Mouse (Mus musculus): ENCODE results near the gene Bcar3.

The Bcar3 gene

DNA sequence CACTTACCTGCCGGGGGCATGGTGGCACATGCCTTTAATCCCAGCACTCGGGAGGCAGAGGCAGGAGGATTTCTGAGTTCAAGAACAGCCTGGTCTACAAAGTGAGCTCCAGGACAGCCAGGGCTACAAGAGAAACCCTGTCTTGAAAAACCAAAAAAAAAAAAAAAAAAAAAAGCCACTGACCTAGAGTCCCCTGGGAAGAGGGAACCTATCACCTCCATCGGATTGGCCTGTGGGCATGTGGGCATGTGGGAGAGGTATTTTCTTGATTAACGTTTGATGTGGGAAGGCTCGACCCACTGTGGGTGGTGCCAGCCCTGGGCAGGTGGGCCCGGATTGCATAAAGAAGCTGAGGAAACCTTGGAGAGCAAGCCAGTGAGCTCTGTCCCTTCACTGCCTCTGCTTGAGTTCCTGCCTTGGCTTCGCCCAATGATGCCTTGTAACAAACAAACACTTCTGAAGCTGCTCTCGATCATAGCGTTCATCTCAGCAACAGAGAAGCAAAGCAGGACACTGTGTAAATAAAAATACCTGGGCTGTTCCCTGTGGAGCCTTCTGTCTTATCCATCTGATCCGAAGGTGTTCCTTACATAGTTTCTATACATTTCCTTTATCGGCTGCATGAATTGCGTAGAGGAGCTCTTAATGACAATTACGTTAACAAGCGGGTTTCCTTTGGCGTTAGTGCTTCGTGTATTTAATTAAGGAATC is 124.8 kb downstream of the Bcar3 start:
- peak; percentile 70 for DNase-seq (ENCODE audit: low read depth, low spot score)

DNA sequence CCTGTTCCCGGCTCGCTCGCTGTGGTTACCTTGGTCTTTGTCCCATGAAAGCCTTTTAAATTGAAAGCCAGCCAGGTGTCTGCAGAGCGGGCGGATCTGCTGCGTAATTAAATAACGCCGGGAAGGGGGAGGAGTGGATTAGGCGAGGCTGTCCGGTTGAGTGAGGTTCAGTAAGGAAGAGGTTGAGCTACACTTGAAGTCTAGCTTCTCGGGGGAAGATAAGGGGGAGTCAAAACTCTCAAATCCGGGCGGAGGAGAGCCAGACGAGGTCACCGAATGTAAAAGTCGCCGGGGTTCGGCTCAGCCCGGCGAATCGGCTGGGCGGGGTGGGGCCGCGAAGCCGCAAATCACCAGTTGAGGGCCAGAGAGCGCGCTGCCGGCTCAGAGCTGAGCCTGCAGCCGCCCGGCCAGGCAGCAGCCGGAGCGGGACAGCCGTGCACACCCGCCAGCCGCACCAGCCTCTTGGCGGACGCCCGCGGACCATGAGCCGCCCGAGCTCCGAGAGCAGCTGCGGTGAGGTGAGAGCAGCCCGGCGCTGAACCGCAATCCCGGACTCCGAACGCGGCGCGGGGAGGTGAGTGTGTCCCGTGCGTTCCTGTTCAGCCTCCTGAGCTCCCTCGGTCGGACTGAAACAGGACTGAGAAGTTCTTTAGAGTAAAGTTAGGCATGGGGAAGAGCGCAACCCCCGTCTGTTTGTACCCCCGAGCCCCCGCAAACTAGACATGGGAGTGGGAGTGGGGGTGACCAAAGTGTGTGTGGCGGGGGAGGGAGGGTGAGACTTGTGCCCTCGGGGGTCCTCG is 125.9 kb downstream of the Bcar3 start:
- DNase-seq (ENCODE audit: low read depth, low spot score) = peak; percentile 93

DNA sequence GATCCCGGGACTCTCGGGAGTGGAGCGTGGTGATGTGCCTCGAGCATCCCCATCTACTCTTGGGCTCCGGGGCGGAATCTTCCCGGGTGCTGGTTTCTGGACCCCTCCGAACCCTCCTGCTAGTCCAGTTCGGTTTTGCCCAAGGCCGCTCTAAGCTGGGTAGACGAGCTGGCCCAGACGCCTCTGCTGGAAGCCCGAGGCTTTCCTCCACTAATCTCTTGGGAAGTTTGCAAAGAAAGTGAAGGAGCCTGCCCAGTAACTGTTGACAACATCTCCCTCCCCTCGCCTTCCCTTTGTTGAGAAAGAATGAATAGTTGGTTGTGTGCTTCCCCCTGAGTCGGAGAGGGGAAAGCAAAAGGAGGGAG is 126.5 kb downstream of the Bcar3 start:
- peak; percentile 63 for DNase-seq (ENCODE audit: low read depth, low spot score)

DNA sequence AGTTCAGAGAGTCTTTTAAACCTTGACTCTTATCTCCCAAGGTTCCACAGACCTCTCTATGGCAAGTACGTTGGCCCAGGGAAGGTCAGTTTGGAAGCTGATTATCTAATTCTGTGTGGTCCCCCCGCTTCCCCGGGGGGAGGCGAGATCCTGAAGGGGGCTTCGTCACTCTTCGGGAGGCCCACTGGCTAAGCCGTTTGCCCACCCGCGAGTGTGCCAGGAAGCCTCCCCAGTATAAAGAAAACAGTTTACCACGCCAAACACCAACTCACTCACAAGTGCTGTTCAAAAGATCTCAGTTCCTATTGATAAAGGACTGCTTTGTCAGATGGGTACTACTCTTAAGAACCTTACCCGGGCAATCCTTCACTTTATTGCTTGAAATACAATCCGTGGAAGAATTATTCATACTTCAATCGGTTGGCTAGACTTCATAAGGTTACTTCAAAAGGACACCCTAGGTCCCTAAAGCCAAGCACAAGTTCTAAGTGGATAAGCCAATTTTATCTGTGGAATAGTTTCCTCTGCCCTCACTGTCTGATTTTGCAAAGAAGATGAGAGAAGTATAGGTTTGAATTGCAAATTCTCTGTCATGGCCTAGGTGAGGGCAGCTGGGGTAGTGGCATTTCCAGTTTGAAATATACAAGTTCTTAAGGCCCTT is 127.2 kb downstream of the Bcar3 start:
- no peak for DNase-seq (ENCODE audit: low read depth, low spot score)

DNA sequence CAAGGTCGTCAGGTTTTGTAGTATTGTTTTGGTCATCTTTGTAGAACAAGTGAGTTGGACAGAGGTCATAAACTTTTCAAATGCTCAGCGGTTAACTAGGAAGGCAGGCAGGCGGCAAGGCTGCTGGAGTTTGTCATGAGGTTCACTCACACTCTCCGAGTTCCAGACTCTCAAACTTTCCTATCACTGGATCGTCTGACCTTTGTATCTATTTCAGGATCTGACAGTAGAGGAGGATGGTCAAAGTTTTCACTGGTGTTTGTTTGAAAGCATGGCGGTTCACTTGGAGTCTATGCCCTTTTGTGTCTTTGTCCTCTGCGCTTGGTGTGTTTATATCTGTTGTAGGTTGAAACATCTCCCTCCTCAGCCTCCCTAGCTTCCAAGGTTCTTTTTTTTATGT is 127.9 kb downstream of the Bcar3 start:
- DNase-seq (ENCODE audit: low read depth, low spot score) = no peak

DNA sequence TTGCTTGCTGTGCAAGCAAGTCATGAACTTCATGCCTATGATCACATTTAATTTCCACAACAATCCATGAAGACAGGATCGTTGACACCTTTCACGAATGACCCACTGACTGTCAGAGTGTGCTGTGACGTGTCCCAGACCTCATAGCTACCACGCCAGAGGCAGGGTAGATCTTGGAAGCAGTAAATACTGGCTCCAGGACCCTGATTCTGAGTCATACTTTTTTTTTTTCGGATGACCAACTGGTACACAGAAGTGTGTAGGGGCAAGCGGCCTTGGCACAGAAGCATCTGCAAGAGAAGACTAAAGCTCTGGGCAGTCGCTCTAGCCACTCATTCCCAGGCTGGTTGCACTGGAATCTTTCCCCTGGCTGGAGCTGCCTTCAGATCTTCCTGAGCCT is 128.3 kb downstream of the Bcar3 start:
- DNase-seq (ENCODE audit: low read depth, low spot score) = no peak

DNA sequence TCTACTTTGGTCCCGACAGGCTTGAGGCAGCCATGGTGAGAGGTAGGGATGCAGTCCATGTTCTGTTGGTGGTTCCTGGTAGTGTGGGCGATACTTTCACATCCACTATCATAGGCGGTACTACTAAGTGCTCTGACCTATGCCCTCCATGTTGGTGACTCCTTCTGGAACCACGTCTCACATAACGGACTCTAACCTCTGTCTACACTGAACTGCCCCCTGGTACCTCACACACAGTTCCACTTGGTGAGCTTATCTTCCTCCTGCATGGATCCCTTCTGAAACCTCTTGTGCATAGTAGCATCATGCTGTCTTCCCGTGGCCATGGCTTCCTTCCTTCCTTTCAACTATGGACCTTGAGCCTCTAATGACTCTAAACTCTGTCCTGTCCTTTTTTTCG is 129.7 kb downstream of the Bcar3 start:
- DNase-seq (ENCODE audit: low read depth, low spot score) = no peak

DNA sequence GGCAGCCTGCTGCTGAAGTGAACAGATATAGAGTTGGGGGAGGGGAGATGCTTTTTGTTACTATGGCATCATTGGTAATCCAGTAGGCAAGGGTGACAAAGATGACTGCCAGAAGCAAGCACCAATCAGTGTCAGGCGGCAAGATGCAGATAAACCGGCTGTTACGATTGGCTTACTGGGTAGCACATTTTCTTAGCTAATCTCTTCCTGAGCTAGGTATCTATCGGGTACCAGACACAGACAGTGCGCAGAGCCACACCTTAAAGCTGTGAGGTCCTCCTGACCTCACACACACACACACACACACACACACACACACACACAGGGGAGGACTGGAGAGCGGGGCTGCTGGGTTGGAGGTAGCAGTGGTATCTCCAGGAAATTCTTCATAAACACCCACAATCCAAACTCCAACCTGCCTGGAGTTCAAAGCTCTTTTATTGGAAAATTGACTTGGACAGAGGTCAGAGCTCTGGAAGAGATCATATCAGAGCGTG is 134.4 kb downstream of the Bcar3 start:
- no peak for DNase-seq (ENCODE audit: low read depth, low spot score)

DNA sequence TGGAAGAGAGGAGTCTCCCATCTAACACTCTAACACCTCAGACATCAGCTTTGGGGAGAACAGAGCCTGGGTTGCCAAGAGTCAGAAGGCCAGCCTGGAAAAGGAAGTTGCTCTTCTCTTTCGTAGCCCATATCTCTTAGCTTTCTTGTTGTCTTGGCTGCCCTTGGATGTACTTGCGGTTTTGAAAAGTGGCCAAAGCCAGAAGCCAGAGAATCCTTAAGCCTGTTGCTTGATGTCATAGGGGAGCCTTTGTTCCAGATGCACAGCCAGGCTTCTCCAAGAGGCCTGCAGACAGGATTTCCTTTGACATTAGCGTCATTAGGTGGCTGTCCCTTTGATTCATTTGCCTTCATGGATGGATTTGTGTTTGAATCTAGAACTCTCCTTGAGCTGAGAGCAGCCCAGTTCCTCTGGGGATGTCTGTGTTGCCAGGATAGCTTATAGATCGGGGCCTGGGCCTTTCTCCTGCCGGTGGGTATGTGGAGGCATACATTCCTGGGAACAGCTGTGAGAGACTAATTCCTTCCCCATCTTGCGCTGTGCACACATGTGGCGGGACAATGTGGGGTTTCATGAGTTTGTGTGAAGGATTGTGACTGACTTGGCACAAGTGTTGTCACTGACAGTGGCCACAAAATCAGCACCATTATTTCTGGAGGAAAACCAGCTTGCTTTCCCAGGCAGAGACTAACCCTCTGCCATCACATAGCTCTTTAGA is 137.0 kb downstream of the Bcar3 start:
- no peak for DNase-seq (ENCODE audit: low read depth, low spot score)

DNA sequence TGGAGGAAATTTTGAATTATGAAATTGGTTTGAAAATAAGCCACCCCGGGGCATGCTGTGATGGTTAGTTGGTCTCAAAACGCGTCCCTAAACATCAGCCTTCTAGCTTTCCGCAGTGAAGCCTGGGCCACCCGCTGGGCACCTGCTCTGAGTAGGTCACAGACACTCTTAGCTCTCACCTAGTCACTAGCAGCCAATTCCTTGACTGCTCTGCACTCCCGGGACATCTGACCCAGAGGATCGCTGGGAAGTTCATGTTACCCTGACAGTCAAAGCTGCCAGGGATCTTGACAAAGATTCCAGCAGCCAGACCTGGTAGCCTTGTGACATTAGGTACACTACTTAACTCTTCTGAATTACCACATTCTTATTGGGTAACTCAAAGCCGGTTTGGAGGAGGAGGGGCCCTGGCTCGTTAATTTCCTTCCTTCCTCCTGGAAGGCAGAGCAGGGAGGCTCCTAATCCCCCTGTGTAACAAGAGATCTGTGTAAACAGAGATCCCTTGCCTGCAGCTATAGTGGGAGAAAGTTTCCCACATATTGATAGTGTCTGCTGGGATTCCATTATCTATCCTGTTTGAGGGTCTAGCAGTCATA is 139.0 kb downstream of the Bcar3 start:
- no peak for DNase-seq (ENCODE audit: low read depth, low spot score)

DNA sequence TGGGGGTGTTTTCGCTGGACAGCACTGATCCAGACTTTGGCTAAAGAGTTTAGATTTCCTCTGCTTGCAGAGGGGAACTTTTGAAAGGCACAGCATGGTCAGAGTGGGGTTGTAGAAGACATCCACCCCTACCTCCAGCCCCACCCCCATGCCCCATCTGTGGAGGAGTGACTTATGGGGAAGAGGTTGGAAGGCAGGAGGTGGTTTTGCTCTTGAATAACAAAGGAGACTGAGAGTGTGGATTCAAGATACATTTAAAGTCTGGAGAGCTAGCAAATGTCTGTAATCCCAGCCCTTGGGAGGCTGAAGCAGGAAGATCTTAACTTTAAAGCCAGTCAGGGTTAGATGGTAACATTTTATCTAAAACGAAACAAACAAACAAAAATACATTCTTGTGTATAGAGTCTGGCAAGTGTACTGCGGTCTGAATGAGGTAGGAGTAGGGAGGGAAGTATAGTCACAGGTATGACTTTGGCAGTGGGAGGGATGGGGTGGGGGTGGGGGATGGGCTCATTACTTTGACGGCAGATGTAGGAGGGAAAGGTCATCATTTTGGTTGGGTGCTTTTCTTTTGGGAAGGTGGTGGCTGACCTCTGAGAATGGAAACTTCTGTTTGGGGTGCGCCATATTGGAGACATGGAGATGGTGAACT is 140.2 kb downstream of the Bcar3 start:
- DNase-seq (ENCODE audit: low read depth, low spot score) = no peak

DNA sequence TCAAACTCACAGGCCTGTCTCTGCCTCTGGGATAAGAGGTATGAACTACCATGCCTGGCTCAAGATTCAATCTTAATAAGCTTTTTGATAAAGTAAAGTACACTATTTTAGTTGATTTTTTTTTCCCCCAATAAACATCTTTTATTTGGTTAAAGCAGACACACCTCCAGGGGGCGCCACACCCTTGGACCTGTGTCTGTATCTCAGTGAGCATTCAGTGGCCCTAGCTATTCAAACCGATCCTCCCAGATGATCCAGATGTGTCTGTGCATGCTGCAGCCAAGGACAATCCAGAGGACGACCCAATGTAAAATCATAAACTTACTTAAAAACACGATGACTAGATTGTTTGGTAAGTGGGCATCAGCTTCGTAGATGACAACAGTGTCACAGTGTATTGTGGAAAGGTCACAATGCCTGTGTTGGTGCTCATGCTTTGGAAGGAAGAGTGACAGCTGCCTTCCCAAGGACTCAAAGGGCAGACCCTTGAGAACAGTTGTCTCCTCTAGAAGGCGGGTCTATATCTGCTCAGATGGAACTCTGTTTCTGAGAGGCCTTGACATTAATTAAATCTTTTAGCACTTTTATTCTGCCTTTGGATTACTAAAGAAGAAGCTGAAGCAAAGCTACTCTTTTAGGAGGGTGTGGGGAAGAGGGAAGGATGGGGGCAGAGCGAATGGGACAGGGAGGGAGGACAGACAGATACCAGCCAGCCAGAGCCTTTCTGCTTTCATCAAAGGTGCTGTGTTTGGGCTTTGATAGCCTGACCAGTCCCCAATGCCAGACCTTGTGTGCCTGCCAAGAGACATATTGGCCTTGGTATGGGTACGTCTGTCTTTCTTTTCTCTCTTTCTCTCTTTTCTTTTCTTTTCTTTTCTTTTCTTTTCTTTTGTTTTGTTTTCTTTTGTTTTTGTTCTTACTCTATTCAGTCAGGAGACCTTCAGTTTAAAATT is 141.3 kb downstream of the Bcar3 start:
- DNase-seq (ENCODE audit: low read depth, low spot score) = no peak

DNA sequence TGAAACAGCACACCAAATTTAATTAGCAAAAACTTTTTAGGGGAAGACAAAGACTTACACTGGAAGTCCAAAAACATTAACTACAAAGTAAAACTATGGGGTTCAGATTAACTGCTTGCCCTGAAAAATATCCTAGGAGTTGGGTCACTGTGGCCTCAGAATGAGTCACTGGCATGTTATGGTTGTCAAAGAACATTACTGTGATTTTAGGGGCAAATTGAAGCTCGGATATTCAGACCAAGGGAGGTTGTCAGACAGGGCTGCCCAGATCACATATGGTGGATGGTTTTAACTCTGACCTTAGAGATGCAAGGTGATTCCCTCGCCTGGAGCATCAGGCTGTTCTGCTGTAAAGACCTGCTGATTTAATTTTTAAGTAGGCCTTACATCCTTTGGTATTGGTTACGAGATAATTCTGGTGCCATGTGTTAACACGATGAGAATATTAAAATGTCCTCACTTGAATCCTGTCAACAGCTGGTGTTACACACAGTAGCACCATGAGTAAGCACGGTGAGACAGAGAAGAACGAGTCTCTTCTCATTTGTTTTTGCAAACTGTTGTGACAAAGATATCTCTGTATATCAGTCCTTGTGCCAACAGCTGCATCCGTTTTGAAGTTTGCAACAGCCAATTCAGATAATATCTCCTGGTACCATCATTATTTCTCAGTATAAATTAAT is 144.3 kb downstream of the Bcar3 start:
- no peak for DNase-seq (ENCODE audit: low read depth, low spot score)

DNA sequence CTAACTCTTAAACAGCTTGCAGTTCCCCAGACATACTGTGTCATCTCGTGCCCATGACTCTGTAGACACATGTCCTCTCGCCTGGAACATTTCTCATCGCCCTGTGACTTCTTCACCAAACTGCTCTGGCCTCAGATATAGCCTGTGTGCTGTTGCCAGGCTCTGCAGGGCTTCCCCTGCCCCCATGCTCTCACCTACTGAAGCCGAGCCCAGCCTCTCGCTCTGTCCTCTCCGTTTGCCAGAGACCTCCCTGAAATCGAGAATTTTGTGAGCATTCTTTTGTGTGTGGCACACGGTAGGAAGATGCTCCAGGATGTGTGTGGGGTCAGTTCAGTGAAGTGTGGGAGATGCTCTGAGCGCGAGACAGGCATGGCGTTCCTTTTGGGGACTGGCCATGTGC is 151.8 kb downstream of the Bcar3 start:
- DNase-seq (ENCODE audit: low read depth, low spot score) = no peak

DNA sequence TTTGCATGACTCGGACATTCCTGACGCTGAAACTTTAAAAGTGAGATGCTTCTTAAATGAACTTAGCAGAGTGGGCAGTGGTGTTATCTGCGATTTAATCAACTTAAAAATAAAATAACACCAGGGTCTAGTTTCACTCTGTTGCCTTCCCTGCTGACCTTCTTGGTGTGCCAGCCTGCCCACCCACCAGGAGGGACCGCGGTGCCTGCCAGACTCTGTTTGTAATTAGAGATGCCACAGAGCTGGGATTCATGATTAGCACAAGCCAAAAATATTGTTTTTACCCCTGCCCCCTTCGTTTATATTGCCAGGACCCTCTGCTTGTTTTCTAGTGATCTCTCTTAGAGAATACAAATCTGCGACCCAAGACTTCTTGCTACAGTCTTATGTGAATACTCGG is 152.7 kb downstream of the Bcar3 start:
- no peak for DNase-seq (ENCODE audit: low read depth, low spot score)

DNA sequence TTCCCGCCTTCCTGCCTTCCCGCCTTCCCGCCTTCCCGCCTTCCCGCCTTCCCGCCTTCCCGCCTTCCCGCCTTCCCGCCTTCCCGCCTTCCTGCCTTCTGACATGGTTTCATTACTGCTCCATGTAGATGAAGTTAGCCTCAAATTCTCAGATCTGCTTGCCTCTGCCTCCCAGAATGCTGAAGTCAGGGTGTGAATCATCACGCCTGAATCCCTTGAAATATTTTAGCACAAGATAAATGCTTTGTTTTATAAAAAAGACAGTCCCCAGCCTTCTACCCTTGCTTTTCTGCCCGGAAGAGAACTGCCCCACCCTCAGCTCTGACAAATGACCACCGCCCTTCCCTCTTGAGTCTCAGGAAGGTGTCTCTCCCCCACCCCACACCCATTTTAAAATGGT is 154.3 kb downstream of the Bcar3 start:
- DNase-seq (ENCODE audit: low read depth, low spot score) = no peak

DNA sequence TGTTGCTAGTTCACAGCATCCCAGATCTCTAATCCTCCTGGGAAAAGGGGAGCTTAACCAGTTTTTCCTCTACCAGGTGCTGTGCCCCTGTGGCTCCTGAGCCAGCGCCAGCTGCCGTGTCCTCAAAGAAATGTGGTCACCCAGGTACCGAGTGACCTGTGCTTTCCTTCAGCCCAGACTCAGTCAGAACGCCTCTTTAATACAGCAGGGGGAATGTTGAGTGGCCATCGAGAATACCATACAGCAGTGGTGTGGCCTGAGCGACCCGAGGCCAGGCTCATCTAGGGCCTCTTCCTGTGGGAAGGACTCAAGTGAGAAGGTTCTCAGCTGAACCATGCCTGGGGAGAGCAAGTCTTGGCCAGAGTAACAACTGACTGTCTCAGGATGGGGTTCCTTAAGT is 156.1 kb downstream of the Bcar3 start:
- no peak for DNase-seq (ENCODE audit: low read depth, low spot score)

DNA sequence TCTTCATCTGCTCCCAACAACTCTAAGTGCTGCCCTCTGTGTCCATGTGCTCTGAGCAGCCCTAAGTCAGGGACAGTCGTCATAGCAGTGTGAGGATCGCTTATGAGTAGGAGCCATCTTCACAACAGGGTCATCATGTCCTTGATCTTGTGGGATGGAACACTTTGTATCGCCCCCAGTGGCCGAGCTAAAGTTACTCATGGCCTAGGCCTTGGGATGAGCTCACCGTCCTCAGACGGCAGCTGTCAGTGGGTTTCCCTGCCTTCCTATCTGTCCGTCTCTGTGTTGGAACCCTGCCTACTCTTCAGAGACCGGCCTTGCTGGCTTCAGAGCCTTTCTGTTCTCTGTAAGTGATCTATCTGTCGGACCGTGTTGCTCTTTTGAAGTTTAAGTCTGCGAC is 159.9 kb downstream of the Bcar3 start:
- no peak for DNase-seq (ENCODE audit: low read depth, low spot score)

DNA sequence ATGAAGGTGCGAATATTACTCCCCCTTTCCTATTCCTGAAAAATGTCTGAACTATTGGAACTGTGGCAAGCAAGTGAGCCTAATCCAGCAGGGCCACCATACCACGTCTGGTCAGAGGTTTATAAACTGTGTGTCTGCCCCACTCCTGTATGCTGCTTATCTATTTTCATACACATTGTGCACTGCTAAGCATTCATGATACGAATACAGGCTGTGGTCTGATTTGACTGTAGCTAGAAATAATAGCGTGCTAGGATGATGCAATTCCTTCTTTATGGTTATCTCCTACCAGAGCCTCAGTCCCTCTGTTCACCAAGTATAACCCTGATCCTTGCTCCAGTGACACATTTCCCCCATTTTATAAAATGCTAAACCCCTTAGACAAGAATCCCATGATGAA is 162.2 kb downstream of the Bcar3 start:
- DNase-seq (ENCODE audit: low read depth, low spot score) = no peak
